Mouse (Mus musculus): ENCODE measurements at regions not wholly inside any gene's neighbourhood (a gene's known extent, or its start where the extent isn't known, plus 50 kb on each side); places are given as distances from the start of the nearest gene placed in this dataset.

DNA sequence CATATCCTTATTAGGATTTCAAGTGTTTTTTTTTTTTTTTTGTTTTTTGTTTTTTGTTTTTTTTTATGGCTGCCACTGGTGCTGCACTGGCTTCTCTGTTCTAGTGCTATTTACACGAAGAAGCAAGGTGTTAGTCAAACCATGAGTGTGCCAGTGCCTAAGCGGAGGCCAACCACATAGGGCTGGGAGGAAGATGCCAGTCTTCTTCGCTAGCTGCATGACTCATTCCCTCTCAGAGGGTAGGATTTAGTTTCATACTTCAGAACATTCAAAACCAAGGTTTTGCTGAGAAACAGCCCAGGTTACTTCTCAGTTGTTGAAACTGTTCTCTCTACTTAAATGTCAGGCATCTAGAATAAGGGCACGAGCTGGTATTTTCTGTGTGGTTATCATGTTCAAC lies 72.6 kb downstream of the Icos start:
- no peak for DNase-seq

DNA sequence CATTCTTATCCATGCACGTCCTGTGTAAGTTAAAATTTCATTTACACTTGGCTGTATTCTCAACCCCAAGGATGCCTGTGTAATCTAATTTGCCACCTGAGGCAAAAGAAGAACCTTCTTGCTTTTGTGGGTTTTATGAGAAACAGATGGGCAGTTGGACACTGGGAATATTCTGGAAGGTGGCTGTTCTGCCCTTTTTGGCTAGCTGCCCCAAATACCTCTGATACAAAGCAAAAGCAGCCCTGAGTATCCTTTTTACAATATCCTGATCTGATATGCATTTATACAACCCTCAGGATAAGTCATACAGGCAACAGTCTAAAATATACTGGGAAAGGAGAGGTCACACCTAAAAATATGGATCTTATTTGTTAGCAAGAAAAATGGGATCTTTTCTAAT lies 75.9 kb downstream of the Icos start:
- no peak for DNase-seq

DNA sequence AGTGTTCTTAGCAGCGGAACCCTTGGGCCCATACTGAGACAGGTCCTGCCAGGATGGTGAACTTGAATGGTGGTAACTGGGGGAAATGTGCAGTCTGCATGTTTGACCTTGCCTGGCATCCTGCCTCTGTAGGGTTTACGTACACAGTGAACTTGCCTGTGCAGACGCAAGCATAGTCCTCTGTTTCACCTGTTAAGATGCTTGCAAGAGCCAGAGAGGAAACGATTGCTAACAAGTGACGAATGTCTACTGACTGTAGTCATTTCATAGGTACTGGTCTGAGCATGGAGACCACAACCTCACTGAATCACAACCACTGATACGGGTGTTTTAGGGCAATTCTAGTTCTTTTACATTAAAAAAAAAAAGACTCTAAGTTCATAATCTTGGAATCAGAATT lies 76.7 kb downstream of the Icos start:
- no peak for DNase-seq

DNA sequence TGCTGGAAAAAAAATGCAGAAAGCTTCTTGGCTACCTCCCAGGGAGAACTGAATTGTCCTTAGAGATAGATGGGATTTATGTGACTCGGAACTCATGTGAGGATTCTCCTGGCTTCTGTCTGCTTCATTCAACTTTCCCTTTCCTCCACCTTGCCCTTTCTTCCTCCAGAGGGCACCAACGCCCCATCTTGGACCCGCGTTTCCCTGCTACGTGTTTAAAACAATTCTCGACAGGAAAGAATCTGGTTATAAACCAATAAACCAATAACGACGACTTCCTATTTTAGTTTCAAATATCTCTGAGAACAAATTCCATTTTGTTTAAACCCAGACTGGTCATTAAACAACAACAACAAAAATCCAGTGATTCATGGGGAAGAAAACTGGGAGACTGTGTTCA lies 77.4 kb downstream of the Icos start:
- DNase-seq, result peak; percentile 79

DNA sequence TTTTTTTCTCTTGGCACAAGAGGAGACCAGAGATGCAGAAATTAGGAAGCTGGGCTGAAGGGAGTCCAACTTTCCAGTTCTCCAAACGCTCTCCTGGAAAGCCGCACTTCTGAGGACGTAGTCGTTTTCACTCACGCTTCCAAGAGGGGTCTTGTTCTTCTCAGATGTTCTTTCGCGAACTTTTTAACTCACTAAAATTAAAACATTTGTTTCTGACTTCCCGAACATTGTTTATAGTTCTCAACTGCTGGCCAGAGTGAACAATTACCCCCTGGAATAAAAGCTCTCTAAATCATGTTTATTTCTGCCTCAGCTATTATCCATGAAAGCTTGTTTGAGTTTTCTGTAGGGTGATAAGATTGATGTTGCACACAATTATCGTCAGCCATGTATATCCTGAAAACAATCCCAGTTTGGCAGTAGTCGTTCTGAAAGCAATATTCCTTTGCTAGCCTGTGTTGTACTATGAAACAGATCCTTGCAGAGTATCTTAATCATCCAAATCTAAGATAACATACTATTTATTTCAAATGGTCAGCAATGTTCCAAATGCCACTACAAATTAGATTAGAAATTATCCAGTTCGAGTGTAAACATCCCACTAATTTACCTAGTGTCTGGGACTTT lies 82.3 kb downstream of the Icos start:
- DNase-seq, result no peak

DNA sequence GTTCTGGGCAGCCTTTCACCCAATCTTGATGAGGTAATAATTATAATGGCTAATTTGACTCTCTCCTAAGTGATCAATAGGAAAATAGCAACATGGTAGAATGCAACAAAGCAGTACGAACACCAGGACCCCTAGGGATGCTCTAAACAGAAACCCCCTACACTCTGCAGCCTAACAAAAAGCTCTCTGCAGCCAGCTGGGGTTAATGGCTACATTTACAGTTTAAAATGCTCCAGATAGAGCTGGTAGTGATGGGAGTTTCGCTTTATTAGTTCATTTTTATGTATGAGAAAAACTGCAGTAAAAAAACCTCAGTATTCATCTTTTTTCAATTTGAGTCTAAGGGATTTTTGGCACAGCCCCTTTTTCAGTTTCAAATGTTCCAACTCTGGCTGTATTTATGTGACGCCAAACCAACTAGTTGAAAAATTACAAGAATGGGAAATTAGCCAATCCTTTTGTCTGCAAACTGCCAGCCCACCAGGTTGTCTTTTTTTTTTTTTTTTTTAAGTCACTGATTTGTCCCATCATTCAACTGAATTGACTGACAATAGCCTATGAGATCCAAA lies 84.2 kb downstream of the Icos start:
- DNase-seq, result no peak

DNA sequence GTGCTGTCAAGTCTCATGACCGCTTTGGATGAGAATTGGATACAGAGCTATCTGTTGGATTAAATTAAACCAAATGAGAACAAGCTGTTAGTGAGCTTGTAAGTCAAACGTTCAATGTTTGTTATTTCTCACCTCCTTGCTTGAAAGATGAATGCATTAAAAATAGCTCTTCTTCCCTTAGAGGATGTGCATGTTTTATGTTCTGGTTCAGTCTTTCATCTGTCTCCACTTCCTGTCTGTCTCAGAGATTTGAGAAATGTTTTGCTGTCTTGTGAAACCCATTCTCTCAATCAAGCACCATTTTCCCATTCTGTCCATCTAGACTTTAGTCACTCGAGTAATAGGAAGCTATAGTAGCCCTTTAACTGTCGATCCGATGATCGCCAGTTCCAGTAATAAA lies 90.4 kb downstream of the Icos start:
- no peak for DNase-seq

DNA sequence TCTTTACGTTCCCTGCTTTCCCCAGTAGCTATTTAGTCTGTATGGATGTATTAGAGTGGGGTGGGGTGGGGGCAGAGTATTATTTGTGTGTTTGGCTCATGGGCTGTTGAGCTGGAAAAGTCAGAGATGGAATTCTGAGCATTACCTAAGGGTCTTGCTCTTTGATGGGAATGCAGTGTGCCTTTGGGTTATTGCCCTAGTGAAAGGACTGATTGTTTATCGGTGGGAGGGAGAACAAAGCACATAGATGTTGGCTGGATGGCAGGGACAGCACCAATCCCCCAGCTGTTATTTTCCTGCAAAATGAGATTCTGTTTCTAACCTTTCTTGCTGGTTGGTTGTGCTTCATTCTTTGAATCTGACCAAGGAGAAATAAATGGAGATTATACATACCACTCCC lies 96.4 kb downstream of the Icos start:
- DNase-seq, result no peak

DNA sequence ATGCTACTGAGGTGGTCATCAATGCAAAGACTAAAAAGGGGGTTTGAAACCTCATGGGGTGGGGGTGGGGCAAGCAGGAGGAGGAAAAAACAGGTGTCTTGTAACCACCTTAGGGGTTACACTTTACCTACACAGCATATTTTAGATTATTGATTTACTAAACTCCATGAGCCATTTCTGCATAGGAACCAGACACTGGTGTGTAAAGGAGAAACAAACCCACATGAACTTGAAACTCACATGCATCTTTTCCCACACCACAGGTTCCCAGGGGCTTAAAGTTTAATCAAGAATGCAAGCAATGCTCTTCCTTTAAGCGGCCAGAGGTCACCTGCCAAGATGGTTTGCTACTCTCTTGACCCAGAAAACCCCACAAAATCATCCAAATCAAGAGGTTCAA lies 97.6 kb downstream of the Icos start:
- DNase-seq, result no peak

DNA sequence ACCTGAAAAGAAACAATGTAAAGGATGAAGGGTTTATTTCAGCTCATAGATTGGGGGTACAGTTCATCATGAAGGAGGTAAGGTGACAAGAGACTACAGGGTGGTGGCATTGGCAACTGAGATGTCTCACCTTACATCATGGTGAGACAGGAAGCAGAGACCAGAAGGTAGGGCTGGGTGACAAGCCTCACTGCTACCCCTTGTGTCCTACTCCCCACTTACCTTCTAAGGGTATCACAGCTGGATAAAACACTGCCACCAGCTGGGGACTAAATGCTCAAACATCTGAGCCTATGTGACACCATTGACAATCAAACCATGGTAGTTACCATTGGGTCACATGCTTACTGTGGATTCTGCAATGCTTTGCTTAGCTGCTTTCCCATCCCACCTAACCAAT lies 107.0 kb downstream of the Icos start:
- no peak for DNase-seq

DNA sequence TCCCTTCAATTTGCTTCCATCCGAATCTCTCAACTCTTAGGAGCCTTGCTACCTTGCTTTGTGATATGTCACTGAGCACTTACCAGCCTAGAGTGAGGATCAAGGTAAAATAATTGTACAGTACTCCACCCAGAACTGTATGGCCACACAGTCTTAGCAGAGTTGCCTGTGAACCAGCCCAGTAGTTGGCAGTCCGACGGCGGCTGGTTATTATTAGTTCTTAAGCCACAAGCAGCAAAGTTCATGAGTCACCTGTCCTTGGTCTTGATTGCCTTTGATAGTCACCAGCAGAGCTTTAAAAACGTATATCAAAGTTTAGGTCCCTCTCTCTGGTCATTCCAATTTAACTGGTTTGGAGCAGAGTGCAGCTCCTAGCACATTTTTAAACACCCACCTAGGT lies 109.1 kb downstream of the Icos start:
- no peak for DNase-seq

DNA sequence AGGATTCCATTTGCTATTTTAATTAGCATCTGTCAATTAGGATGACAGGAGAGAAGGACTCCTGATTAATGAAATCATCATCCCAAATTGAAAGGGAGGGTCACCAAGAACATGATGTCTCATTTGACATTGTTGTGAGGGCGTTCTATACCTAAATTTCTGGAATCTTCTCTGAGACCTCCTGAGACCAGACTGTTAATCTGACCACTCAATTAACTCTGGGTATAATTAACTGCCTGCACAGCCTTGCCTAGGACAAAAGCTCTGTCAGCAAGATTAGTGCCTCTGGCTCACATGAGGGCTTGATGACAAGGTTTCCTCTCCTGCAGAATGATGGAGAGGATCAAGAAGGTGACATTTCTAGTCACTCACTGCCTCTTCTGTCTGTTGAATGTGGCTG lies 113.1 kb downstream of the Icos start:
- no peak for DNase-seq

DNA sequence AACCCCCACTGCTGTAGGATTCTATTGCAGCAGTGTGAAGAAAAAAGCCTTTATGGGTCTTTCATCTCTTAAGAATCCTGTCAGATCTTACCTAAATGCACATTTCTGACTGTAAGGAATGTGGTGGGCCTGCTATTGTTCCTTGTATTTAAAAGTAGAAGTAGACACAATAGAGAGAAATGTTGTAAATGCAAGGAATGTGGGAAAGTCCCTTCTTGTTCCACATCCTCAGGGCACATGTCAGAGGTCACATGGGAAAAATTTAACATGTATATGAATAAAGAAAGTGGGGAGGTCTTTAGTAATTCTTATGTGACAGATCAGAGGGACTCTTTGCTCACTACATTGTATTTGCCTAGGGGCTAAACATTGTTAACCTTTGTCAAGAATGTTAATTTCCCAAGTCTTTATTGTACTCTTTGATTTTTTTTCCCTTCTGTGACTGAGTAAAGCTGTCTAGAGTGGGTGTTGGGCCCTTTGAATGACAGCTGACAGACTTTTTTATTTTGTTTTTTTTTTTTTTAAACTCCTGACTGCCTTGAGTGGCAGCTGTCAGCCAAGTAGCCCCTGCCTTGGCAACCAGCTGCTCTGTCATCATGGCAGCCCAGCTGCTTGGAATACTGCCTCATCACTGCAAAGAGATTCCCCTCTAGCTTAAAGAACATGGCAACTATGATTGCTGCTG lies 117.9 kb downstream of the Icos start:
- DNase-seq, result no peak

DNA sequence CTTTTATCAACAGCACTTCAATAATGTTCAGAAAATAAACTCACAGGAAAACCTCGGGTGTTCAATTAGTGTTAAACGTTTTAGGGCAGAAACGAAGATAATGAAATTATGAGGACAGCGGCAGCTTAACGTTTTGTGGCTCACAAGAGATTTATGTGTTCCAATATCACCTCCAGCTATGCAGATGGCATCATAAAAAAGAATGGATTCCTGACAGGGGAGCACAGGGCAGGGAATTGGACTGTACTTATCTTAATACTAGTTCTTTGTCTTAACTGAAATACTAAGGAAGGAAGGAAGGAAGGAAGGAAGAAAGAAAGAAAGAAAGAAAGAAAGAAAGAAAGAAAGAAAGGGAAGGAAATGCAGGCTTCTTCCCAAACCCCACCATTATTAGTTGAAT lies 121.6 kb downstream of the Icos start:
- DNase-seq, result no peak

DNA sequence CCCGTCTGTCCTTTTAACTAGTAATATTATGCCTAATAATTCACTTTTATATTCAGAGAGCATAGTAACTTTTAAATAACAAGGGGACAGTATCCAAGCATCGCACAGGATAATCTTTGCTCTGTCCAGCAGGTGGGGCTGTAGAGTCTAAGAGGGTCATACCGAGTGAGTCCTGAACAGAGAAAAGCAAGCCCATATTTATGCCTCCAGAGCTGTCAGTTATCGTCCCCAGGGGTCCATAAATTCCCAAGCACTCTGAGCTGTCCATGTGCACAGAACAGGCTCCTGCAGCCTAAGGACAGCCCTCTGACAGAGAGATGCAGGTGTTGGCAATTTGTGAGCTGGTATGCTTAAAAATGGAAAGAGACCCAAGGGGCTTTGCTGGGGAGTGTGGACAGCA lies 124.0 kb downstream of the Icos start:
- DNase-seq, result peak; percentile 74

DNA sequence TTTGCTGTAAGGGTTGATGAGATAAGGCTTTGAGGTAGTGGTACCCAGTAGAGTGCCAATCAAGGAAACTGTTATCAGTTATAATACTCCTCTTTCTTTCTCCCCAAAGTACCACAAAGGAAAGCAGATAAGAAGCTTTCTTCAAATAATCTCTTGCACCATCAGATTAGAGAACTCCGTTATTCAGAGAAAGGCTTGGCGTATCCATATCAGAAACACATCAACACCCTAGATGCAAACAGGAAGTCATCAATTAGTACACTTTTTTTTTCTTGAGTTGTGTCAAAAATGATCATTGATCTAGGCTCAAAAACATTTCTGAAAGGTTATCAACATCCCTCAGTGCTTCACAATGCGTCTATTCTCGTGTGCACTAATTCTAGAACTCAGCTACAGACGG lies 124.6 kb downstream of the Icos start:
- no peak for DNase-seq

DNA sequence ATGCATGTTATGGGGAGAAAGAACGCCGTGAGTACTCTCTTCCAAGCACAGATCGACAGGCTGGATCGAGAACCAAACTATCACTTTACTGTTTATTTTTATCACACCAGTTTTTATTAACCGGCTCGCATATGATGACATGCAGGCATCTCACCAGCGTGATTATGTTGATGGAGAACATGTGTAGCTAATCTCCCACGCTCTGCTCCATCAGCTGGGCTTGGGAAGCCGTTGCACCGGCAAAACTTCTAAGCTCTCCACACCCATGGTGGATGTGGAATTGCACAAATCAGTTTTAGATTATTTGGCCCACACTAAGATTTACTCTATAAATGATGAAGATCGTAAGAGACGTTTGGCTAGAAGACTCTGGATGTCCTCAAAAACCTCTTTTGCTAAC lies 125.9 kb downstream of the Icos start:
- DNase-seq, result no peak

DNA sequence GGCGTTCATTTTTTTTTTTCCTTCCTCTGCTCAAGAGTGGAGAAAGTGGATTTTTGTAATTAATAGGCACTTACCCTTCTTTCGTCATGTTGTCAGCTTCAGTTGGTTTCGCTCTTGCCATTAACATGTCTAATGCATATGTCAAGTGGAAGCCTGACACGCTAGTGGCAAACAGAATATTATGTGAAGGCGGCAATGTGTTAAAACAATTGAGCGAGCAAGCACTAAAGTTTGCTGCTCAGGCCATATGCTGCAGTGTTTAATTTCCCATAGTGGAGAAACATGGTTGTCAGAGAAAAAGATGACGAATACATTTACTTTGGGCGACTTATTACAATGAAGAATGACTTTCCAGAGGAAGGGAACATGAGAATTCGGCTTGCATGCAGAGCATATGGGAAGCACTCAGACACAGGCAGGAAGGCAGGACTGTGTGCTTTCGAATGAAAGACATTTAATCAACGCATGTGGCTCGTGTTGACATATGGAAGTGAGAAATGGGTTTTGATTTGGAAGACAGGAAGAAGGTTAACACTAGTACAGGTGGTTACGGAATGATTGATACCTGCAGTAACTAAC lies 134.1 kb downstream of the Icos start:
- peak; percentile 28 for DNase-seq

DNA sequence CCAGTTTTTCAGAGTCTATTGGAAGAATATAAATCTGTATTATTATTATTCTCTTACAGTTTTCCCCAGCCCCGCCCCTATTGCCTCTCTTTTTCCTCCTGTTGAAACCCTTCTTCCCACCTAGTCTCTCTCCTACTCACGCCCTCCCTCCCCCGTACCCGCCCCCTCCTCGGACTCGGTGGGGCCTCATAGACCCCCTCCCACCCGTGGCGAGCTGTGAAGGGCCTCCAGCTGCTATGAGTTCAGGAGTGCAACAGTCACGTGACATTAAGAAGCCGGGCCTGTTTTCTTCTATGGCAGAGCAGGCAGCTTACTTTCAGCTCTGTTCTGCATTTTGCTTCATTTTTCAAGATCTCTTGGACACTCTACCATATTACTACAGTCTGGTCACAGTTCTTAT lies 139.8 kb downstream of the Icos start:
- DNase-seq, result peak; percentile 59

DNA sequence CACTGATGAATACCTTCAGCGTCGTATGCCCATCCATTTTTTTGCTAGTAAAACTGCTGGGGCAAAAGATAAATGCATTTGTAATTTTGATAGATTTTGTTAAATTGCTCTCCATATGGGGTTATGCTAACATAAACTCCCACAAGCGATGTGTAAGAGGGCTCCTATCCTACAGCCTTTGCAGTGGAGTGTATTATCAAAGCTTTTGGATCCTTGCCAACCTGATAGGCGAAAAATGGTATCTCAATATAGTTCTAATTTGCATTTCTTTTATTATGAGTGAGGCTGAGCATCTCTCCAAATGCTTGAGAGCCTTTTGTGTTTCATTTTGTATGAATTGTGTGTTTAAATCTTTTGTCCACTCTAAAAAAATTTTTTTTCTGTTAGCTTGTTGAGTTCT lies 140.3 kb downstream of the Icos start:
- no peak for DNase-seq

DNA sequence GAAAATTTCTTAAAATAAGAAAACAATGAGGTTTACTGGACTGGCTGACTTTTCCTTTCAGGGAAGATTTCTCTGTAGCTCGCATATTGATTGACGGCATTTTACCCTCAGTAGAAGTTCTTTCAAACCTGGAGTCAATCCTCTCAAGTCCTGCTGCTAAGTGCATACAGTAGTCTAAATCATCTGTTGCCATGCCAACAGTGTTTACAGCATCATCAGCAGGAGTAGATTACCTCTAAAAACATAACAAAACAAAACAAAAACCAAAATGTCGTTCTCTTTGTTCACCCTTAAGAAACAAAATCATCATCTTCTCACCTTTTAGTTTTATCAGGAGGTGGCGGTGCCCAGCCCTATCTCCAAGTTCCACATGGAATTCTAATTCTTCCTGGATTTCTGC lies 143.8 kb downstream of the Icos start:
- DNase-seq, result no peak

DNA sequence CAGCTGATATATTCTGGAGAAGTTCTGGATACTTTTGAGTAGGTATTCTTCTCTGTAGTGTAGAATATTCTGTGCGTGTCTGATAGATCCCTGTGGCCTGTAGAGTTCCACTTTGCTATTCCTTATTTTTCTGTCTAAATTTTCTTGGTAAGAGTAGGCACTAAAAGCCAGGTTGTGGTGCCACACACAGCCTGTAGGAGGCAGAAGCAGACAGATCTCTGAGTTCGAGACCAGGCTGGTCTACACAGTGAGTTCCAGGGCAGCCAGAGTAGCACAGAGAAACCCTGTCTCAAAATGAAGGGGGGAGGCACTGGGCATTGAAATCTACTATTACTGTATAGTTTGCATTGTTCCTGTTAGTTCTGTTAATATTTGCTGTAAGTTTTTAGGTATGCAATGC lies 147.4 kb downstream of the Icos start:
- no peak for DNase-seq

DNA sequence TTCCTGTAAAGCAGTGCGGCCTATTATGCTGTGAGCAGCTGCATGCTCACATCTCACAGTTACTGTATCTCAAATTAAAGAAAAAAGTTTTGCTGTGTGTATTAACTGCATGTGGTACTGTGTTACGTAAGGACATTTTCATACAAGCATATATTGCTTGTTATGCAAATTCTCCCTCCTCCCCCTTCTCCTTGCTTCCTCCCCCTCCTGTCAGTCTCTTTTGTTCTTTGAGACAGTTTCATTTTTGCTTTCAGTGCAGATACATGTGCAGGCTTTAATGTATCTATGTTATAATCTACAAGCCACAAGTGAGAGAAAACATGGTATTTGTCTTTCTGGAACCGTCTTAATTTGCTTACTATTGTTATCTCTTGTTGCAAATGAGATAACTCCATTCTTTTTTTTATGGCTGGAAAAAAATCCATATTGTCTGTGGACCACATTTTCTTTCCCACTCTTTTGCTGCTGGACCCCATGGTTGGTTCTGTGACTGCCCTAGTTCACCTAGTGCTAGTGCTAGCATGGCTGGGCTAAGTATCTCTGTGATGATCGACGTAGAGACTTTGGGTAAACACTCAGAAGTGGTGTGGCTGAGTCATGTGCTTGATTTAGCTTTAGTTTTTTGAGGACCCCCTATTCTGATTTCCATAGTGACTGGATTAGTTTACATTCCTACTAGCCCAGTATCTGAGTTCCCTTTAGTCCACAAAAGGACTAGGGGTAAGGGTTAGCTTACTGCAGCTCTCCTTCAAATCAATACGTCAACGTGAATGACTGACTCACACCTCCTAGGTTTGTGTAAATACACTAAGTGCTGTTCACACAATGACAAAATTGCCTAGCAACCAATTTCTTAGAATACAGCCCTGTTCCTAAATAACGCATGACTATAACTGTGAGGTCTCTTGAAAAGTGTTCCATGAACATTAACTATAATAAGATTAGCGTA lies 158.1 kb downstream of the Icos start:
- DNase-seq, result no peak
